In the genomic region with DNA sequence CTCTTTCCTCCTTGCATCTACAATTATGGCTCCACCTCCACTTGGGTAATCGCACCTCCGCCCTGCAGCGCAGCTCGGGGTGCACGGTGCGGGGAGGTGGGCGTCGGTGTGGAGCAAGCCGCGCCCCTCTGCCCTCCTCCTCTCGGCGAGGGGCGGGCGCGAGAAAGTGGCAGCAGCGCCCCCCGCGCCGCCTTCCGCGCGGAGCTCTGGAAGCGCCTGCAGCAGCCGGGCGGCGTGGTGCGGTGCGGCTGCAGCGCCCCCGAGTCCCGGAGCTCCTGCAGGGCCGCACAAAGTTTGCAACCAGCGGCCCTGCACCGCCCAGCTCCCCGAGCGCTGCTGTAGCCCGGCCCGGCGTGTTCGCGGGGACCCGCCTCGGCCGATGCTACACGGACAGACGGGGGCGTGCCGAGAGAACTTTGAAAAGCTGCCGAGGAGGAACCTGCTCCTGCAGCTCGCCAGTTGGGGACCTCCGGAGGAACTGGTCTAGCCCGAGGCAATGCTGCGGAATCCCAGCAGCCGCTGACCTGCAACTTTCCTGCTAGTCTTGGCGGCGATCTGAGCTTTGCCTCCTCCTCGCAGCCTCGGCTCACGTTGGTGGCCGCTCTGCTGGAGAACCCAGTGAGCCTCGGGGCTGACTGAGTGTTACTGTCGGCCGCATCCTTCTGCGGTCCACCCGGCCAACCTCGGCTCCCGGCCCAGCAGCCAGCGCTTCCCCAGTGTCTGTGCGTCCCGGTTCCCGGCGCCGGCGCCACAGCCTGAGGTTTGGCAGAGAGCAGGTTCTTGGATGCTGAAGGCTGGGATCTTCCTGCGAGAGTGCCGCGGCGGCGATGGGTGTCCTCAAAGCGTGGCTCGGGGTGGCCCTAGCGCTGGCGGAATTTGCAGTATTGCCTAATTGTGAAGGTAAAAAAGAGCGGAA, we compare ENCODE assay signal across 8 mouse cellular contexts. TPM values are rescaled to one million over a fixed set of nuclear protein-coding genes. Genes with fewer than 3 reads are reported as not detected.
A peak's percentile ranks its signal among the peaks of the same experiment; 100 is the strongest.
DNase-seq lines count a peak whose midpoint lies in the region; ATAC-seq lines count a peak whose summit lies in the region.

No protein-coding gene starts in this region.

- peak overlapping the region; percentile 76 for H3K27ac ChIP-seq in intestine, embryonic 16.5 days (ENCODE audit: low read length)

- no peaks in the 10 kb centered on the region for H3K9me3 ChIP-seq in intestine, embryonic 16.5 days (ENCODE audit: control insufficient read depth, low read length)

- intact Hi-C loops in left cerebral cortex, postnatal 25 days (cut with DNase I): loop anchor here (2.0 to 10.0 kb wide), 5 partner anchors 83 to 393 kb away; no protein-coding TSS in a partner anchor

- H3K4me2 ChIP-seq in intestine, embryonic 16.5 days (ENCODE audit: low read depth, low read length): peak overlapping the region; percentile 74

- no peaks in the 10 kb centered on the region for H3K36me3 ChIP-seq in intestine, embryonic 16.5 days (ENCODE audit: control insufficient read depth, insufficient read depth, low read length)

- DNase-seq in adrenal gland, postnatal 14 days: peak; percentile 75
- DNase-seq in embryo, embryonic 11.5 days (ENCODE audit: low read depth, low spot score): peak; percentile 62
- peak; percentile 58 to 74 for DNase-seq in left cerebral cortex, postnatal 25 days (ENCODE audit: low spot score in 2 of 2)
- peak; percentile 24 to 52 for DNase-seq in right cerebral cortex, postnatal 36 days (ENCODE audit: low spot score in 2 of 2)
- DNase-seq in natural killer cell, adult 2 months (ENCODE audit: low spot score in 2 of 2): no peak

- H3K4me3 ChIP-seq in intestine, embryonic 16.5 days (ENCODE audit: low read length): peak overlapping the region; percentile 73

- under 1% methylated on average over 79 of the region's 84 CpGs for WGBS in intestine, embryonic 16.5 days

- peak; percentile 65 for ATAC-seq in granulocyte monocyte progenitor cell, adult 5-6 weeks (replicated peaks; ENCODE audit: poor library complexity, severe bottlenecking)
- ATAC-seq in intestine, embryonic 16.5 days: peak; percentile 88
- ATAC-seq in megakaryocyte progenitor cell, adult 5-6 weeks (replicated peaks; ENCODE audit: poor library complexity): peak; percentile 60

- no peaks in the 10 kb centered on the region for H3K27me3 ChIP-seq in intestine, embryonic 16.5 days (replicated peaks; ENCODE audit: control insufficient read depth, insufficient read depth, low read length)

- peaks cover 21% of the 10 kb centered on the region for H3K4me1 ChIP-seq in intestine, embryonic 16.5 days (ENCODE audit: control insufficient read depth, insufficient read depth, low read length)

- H3K9ac ChIP-seq in intestine, embryonic 16.5 days (ENCODE audit: low read depth, low read length): peak overlapping the region; percentile 81

RNA-seq across cellular contexts. Expression of a gene that starts 0.5 kb away (rescaled TPM):
- total RNA-seq in adrenal gland, postnatal 14 days (2021): 5.9 and 6.4 TPM in 2 replicates
- not detected in 2 replicates for total RNA-seq in granulocyte monocyte progenitor cell, adult 5-6 weeks (2014; fragmentation: Nextera tagmentation)
- total RNA-seq in granulocyte monocyte progenitor cell, adult 5-6 weeks (2017): not detected in 2 replicates
- 12.7 and 13.9 TPM in 2 replicates for polyA plus RNA-seq in intestine, embryonic 16.5 days (2015; fragmentation: Nextera tagmentation; extraction: Ambion mirVana)
- total RNA-seq in left cerebral cortex, postnatal 25 days (2021): 10 to 100 TPM; 20.3 to 29.6 TPM
- not detected in 2 replicates for total RNA-seq in megakaryocyte progenitor cell, adult 5-6 weeks (2015)
- total RNA-seq in megakaryocyte progenitor cell, adult 5-6 weeks (2017): not detected in 2 replicates

Comparison
In these comparisons a context has a peak if more than half of its experiments do, and no peak if none do; other contexts are left out.
1. DNase-seq: peak in adrenal gland, postnatal 14 days (single experiment), embryo, embryonic 11.5 days (single experiment), left cerebral cortex, postnatal 25 days (2 of 2) and right cerebral cortex, postnatal 36 days (2 of 2); none in natural killer cell, adult 2 months (0 of 2).
2. Peak in every context shown above with its lines, with median percentiles within 50 percentile points of each other: ATAC-seq.